Mouse (Mus musculus) midbrain, embryonic 10.5 days (tissue): ENCODE data around the gene Gabrg3. TPM values are rescaled to one million over a fixed set of nuclear protein-coding genes. Genes with fewer than 3 reads are reported as not detected.

Experiments used
- DNase-seq: peaks from one replicate; pipeline ENCODE4 v3.0.0-alpha.2; 2017; ENCODE audit warnings: low spot score
- H3K27ac ChIP-seq: fragments of 300-500 bp; sonication (generic); replicated peaks from 2 replicates; pipeline ENCODE4 v1.5.1; 2016; ENCODE audit warnings: mild to moderate bottlenecking
- H3K27me3 ChIP-seq: fragments of 300-500 bp; sonication (generic); 2 replicates; pipeline ENCODE4 v1.6.1; 2016; ENCODE audit warnings: low read depth, mild to moderate bottlenecking; ENCODE audit not compliant: poor library complexity, severe bottlenecking
- H3K36me3 ChIP-seq: fragments of 300-500 bp; sonication (generic); 2 replicates; pipeline ENCODE4 v1.6.1; 2016; ENCODE audit warnings: mild to moderate bottlenecking, moderate library complexity
- H3K4me1 ChIP-seq: fragments of 300-500 bp; sonication (generic); 2 replicates; pipeline ENCODE4 v1.6.1; 2016
- H3K4me3 ChIP-seq: fragments of 300-500 bp; sonication (generic); 2 replicates; pipeline ENCODE4 v1.5.1; 2016; ENCODE audit warnings: mild to moderate bottlenecking, moderate library complexity
- H3K9me3 ChIP-seq: fragments of 300-500 bp; sonication (generic); replicated peaks from 2 replicates; pipeline ENCODE4 v1.6.1; 2016; ENCODE audit warnings: mild to moderate bottlenecking
- WGBS: fragments of 180-500 bp; shearing (Covaris S2); methylation state at CpG from one replicate; pipeline ENCODE4 v1.1.7; 2016; 5-methylcytosine and 5-hydroxymethylcytosine counted together
- polyA plus RNA-seq: library from polyadenylated mRNA; unstranded; fragments of >200 nt; fragmentation: Nextera tagmentation; extraction: Ambion mirVana; gene quantifications from 2 replicates; pipeline ENCODE4 v1.2.1, GENCODE M21; 2016

Gabrg3 gene
- polyA plus RNA-seq, 1 experiment from 2014 or later: 0.12 TPM

DNA sequence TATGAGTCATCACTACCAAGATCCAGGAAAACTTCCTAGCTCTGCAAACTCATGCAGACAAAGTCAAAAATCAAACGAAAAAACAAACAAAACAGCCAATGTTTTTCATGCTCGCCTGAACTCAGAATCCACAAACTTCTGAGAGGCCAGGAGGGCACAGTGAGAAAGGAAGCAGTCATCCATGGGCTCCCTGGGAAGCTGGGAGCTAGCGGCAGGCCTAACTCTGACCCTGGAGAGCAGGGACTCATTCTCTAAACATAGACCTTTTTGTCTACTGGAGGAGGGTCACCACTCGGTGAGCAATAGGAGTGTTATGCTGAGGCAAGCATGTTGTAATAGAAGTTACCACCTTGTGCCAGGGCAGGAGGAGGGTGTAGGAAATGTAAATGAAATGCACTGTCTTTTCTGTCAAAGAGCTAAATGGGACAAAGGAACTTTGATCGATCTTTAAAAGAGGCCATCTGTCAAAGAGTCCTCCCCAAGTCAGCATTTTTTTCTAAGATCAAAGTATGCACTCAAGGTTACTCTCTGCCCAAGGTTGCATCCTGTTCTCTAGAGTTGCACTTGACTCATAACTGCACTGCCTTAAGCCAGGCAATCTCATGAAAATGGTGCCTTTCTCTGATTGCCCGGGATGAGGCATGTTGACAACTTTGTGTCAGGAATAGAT, 29.0 kb downstream of the Gabrg3 start:
- DNase-seq: no peak
- no peak overlapping the region for H3K27ac ChIP-seq
- no peaks in the 10 kb centered on the region for H3K27me3 ChIP-seq
- H3K4me1 ChIP-seq: no peaks in the 10 kb centered on the region
- H3K9me3 ChIP-seq: no peaks in the 10 kb centered on the region
- WGBS: 43% methylated on average over 6 of the region's 6 CpGs
- H3K4me3 ChIP-seq: no peak overlapping the region
- no peaks in the 10 kb centered on the region for H3K36me3 ChIP-seq

DNA sequence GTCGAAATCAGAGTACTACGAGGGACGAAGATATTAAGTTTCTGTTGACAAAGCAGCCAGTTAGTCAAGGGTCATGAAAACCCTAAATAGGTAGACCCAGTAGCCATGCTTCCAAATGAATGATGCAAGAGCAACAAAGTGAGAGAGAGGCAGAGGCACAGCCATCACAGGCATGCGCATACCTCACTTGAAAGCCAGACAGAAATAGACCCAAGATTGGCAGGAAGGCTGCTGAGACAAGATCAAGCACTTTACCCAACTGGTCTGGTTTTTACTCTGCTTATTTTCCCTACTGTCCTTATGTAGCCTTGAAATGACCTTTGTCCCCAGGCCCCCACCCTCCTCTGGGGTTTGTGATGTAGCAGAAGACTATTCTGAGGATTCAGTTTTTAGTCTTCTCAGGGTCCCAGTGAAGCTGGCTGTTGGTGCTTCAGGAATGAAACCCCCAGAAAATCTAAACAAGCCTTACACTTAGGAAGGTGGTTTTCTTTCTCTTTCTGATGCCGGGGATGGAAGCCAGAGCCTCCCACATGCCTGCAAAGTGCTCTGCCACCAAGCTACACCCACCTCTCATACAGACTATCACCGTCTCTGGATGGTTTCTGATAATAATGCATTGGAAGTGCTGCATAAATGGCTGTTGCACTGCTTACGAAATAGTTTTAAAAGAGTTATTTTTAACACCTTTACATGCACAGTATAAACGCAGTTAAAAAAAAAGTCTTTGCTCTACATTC, 30.3 kb downstream of the Gabrg3 start:
- Histone ChIP-seq H3K27me3 (no peaks in the 10 kb centered on the region), H3K4me1 (no peaks in the 10 kb centered on the region), H3K9me3 (no peaks in the 10 kb centered on the region), H3K4me3 (no peak overlapping the region), H3K36me3 (no peaks in the 10 kb centered on the region), H3K27ac (no peak overlapping the region)
- WGBS: 91% methylated on average over 8 of the region's 8 CpGs
- DNase-seq: no peak

DNA sequence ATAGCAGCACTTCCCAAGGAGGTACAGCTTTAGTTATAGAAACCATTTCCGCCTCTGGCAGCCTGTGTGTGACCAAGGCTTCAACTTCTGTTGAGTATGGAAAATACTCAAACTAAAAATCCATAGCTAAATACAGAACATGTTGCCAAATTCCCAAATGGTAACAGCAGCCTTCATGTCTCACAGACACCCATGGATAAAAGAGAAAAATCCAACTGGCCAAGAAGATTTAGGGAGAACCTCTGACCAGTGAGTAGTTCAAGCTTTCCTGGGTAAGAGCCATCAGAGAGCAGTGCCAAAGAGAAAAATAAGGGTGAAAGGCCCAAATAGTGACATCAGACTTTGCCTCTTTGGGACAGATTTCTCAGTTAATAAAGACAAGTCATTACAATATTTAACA, 38.2 kb downstream of the Gabrg3 start:
- 80% methylated on average over 1 of the region's 1 CpGs for WGBS
- Histone ChIP-seq H3K27ac (no peak overlapping the region), H3K4me1 (no peaks in the 10 kb centered on the region), H3K4me3 (no peak overlapping the region), H3K36me3 (no peaks in the 10 kb centered on the region), H3K27me3 (no peaks in the 10 kb centered on the region), H3K9me3 (no peaks in the 10 kb centered on the region)
- no peak for DNase-seq

DNA sequence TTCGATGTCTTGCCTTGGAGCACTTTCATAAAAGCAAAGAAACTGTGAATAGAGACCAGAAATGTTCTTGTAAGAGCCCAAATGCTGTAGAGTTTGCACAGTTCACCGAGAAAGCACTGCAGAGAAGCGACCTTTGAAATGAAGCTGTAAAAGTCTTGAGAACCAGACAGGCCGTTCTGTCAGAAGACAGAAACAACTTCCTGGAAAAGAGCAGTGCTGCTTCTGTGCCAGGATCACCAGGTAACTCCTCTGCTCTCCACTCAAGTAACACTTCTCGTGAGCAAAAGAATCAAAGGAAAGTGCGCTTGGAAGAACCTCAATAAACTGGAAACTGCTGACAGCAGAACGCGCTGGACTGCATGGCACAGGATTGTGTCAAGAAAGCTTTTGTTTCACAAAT, 45.1 kb downstream of the Gabrg3 start:
- Histone ChIP-seq H3K4me1 (0 out of 2 replicates have a peak, but pooled peaks cover 5% of the 10 kb centered on the region), H3K9me3 (no peaks in the 10 kb centered on the region), H3K4me3 (no peak overlapping the region), H3K27me3 (no peaks in the 10 kb centered on the region), H3K27ac (no peak overlapping the region), H3K36me3 (no peaks in the 10 kb centered on the region)
- DNase-seq: no peak
- WGBS: 74% methylated on average over 8 of the region's 8 CpGs

DNA sequence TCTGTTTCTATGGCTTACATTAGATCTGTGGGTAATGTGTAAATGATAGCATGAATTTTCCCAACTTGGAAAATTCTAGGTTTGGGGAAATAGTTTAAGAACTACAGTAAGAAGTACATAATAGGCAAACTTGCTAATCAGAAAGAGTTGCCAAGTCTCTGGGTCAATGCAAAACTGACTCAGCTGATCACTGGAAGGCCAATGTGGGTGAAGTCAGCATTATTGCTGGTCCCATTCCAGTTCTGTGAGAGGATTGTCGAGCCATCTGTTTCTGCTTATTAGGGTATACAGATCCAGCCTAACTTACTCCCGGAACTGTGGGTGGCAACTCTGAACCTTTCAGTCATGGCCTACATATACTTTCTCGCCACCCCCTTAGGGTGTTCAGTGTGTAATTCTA, 55.8 kb downstream of the Gabrg3 start:
- DNase-seq: no peak
- Histone ChIP-seq H3K4me1 (no peaks in the 10 kb centered on the region), H3K9me3 (no peaks in the 10 kb centered on the region), H3K27me3 (no peaks in the 10 kb centered on the region), H3K4me3 (no peak overlapping the region), H3K36me3 (no peaks in the 10 kb centered on the region), H3K27ac (no peak overlapping the region)
- WGBS: 86% methylated on average over 3 of the region's 3 CpGs

DNA sequence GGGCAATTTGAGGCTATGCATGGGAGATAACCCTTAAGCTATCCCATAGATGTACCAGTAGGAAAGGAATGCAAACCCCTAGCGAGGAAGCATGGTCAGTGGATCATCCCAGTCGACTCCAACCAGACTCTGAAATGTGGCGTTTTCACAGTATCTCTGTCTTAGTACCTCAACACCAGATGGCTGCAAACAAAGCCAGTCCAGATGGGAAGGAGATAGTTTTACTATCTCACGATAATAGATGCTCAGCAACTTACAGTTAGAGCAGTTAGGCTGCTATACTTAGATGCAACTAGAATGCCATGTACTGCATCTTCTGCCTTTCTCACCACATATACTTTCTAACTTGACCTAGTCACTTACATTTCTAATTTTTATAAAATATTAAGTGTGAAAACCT, 56.7 kb downstream of the Gabrg3 start:
- H3K9me3 ChIP-seq: no peaks in the 10 kb centered on the region
- H3K4me1 ChIP-seq: no peaks in the 10 kb centered on the region
- 90% methylated on average over 4 of the region's 4 CpGs for WGBS

DNA sequence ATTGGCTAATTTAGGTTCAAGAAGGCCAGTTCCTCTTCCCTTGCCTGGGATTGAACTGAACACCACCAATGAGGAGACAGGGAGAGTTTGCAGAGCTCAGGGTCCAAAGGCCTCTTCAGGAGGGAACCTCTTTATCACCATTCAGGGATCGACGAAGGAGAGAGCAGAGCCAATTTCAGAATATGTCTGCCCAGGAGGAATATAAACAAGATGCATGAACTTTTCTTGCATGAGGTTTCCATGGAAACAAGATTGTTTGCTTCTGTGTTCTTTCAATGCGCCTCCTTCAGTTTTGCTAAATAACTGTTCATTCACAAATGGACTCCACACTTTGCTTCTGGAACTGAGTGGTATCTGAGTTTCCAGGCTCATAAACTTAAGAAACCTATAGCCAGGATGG, 62.5 kb downstream of the Gabrg3 start:
- no peak overlapping the region for H3K4me3 ChIP-seq
- H3K36me3 ChIP-seq: no peaks in the 10 kb centered on the region
- H3K9me3 ChIP-seq: no peaks in the 10 kb centered on the region
- WGBS: 87% methylated on average over 3 of the region's 3 CpGs
- no peaks in the 10 kb centered on the region for H3K27me3 ChIP-seq
- H3K27ac ChIP-seq: no peak overlapping the region
- DNase-seq: no peak
- no peaks in the 10 kb centered on the region for H3K4me1 ChIP-seq

More for the DNA sequence above, 56.7 kb downstream of the Gabrg3 start:
- no peak overlapping the region for H3K27ac ChIP-seq
- no peak overlapping the region for H3K4me3 ChIP-seq
- no peaks in the 10 kb centered on the region for H3K27me3 ChIP-seq
- DNase-seq: no peak
- no peaks in the 10 kb centered on the region for H3K36me3 ChIP-seq

DNA sequence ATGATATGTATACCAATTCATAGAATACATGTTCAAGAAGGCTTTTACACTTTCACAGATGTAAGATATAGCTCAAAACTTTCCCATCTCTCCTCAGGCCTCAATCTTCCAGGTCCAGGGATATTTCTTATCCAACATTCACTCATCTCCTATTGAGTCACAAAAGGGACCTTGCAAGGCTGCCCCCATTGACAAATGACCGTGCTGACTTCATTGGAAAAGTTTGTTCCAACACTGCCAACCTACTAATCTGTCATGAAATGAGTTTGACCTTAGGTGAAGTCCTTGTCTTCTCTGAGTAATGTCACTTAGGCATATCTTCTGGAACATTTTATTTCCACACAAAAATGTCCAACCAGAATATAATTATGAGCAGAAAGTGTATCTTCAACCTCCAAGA, 64.9 kb downstream of the Gabrg3 start:
- no peak overlapping the region for H3K27ac ChIP-seq
- H3K4me3 ChIP-seq: no peak overlapping the region
- no peaks in the 10 kb centered on the region for H3K27me3 ChIP-seq
- DNase-seq: no peak
- WGBS: 93% methylated on average over 1 of the region's 1 CpGs
- no peaks in the 10 kb centered on the region for H3K4me1 ChIP-seq
- H3K9me3 ChIP-seq: no peaks in the 10 kb centered on the region
- no peaks in the 10 kb centered on the region for H3K36me3 ChIP-seq

DNA sequence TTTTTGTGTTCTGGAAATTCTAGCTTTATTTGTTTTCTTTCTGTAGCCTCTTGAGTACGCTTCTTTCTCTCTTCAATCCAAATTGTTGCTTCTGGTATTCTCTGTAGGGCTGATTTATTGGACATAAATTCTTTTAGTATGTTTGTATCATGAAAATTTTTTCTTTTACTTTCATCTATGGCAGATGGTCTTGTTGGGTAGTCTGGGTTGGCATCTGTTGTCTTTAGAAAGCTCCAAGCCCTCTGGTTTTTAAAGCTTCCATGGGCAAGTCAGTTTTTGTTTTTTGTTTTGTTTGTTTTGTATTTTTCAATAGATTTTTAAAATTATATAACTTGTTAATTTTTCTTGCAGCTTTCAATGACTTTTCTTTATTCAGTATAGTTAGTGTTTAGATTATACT, 72.0 kb downstream of the Gabrg3 start:
- H3K27me3 ChIP-seq: no peaks in the 10 kb centered on the region
- WGBS: 77% methylated on average over 1 of the region's 1 CpGs
- no peaks in the 10 kb centered on the region for H3K4me1 ChIP-seq
- H3K9me3 ChIP-seq: no peaks in the 10 kb centered on the region
- H3K4me3 ChIP-seq: no peak overlapping the region
- H3K36me3 ChIP-seq: no peaks in the 10 kb centered on the region
- no peak overlapping the region for H3K27ac ChIP-seq
- no peak for DNase-seq

DNA sequence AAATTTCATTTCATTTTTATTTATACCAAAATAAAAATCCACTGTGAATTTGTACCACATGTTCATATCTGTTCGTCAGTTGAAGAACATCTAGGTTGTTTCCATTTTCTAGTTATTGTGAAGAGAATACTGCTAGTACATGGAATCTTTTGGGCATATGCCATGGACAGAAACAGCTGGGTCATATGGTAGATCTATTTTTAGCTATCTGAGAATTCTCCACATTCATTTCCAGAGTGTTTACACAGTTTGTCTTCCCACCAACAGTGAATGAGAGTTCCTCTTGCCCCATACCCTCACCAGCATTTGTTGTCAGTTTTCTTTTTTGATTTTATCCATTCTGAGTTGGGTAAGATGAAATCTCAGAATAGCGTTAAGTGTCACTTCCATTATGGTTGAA, 75.0 kb downstream of the Gabrg3 start:
- Histone ChIP-seq H3K4me3 (no peak overlapping the region), H3K9me3 (no peaks in the 10 kb centered on the region), H3K27me3 (no peaks in the 10 kb centered on the region), H3K27ac (no peak overlapping the region), H3K36me3 (no peaks in the 10 kb centered on the region), H3K4me1 (no peaks in the 10 kb centered on the region)
- DNase-seq: no peak
- 88% methylated on average over 2 of the region's 2 CpGs for WGBS

DNA sequence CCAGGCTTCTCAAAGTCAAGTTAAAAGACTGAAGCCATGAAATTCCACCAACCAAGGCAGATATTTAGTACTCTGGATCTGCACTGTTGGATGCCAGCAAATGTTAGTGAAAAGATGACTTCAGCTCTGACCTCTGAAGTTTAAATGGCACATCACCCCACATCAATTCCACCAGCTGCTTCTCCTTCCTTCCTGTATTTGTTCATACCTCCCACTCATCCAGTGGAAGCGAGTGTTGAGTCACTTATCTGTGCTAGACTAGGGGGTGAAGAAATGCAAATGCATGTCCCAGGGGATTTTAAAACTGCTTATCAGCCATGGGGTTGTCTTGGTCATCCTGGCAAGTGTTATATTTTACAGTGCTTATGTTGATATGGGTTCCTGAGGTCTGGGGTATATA, 79.7 kb downstream of the Gabrg3 start:
- no peaks in the 10 kb centered on the region for H3K36me3 ChIP-seq
- no peaks in the 10 kb centered on the region for H3K9me3 ChIP-seq
- 94% methylated on average over 1 of the region's 1 CpGs for WGBS
- DNase-seq: no peak
- H3K4me3 ChIP-seq: no peak overlapping the region
- no peaks in the 10 kb centered on the region for H3K27me3 ChIP-seq
- H3K4me1 ChIP-seq: no peaks in the 10 kb centered on the region
- no peak overlapping the region for H3K27ac ChIP-seq

DNA sequence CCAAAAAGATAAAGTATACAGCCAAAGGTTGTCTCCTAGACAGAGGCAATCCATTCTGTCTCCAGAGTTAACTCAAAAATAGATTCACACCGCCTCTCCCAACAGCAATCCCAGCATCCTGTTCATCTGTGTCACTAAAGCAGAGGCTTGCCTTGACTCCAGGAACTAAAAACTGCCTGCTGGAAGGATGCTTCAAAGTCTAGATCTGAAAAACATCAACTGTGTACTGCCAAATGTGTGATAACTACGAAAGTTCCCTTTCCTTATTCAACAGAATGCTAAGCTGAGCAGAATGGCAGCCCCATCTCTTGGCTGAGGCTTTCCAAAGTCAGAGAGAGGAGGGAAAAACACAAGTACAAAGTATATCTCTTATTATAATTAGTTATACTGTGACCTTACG, 90.3 kb downstream of the Gabrg3 start:
- Histone ChIP-seq H3K27ac (no peak overlapping the region), H3K4me1 (no peaks in the 10 kb centered on the region), H3K27me3 (no peaks in the 10 kb centered on the region), H3K4me3 (no peak overlapping the region), H3K9me3 (no peaks in the 10 kb centered on the region), H3K36me3 (no peaks in the 10 kb centered on the region)
- 86% methylated on average over 3 of the region's 3 CpGs for WGBS
- no peak for DNase-seq

DNA sequence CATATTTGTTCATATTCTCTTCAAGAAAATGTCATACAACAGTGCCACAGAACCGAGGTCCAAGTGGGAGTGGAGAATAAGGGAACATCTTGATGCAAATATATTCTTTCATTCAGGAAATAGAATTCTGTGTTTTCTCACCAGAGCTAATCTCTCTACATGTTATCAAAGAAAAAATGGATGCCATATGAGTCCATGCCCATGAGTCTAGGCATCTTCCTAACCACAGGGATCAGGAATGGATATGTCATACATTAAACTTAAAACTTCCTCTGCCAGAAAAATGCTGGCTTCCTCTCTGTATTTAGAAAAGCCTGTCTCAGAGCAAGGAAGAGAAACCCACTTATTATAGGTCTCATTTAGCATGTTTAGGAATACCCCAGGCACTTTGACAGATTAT, 92.9 kb downstream of the Gabrg3 start:
- no peaks in the 10 kb centered on the region for H3K4me1 ChIP-seq
- no peaks in the 10 kb centered on the region for H3K9me3 ChIP-seq
- no peaks in the 10 kb centered on the region for H3K36me3 ChIP-seq
- WGBS: 76% methylated on average over 1 of the region's 1 CpGs
- H3K4me3 ChIP-seq: no peak overlapping the region
- no peaks in the 10 kb centered on the region for H3K27me3 ChIP-seq
- no peak for DNase-seq
- no peak overlapping the region for H3K27ac ChIP-seq
